Mouse (Mus musculus) limb, embryonic 10.5 days (tissue): ENCODE data around the gene Clk2. TPM values are rescaled to one million over a fixed set of nuclear protein-coding genes. Genes with fewer than 3 reads are reported as not detected.

Experiments
- DNase-seq: peaks from one replicate; pipeline ENCODE4 v3.0.0-alpha.2; 2017; ENCODE audit warnings: low spot score
- H3K27ac ChIP-seq: fragments of 300-500 bp; sonication (generic); 2 replicates; pipeline ENCODE4 v1.5.1; 2016; ENCODE audit warnings: mild to moderate bottlenecking
- H3K27me3 ChIP-seq: fragments of 300-500 bp; sonication (generic); 2 replicates; pipeline ENCODE4 v1.6.1; 2016; ENCODE audit warnings: low read depth, mild to moderate bottlenecking; ENCODE audit not compliant: poor library complexity, severe bottlenecking
- H3K36me3 ChIP-seq: fragments of 300-500 bp; sonication (generic); 2 replicates; pipeline ENCODE4 v1.6.1; 2016; ENCODE audit warnings: mild to moderate bottlenecking, moderate library complexity
- H3K4me1 ChIP-seq: fragments of 300-500 bp; sonication (generic); 2 replicates; pipeline ENCODE4 v1.6.1; 2016
- H3K4me3 ChIP-seq: fragments of 300-500 bp; sonication (generic); 2 replicates; pipeline ENCODE4 v1.5.1; 2016; ENCODE audit warnings: mild to moderate bottlenecking, moderate library complexity
- H3K9me3 ChIP-seq: fragments of 300-500 bp; sonication (generic); replicated peaks from 2 replicates; pipeline ENCODE4 v1.6.1; 2016; ENCODE audit warnings: mild to moderate bottlenecking
- WGBS: fragments of 180-500 bp; shearing (Covaris S2); methylation state at CpG from one replicate; pipeline ENCODE4 v1.1.7; 2016; 5-methylcytosine and 5-hydroxymethylcytosine counted together
- polyA plus RNA-seq: library from polyadenylated mRNA; unstranded; fragments of >200 nt; fragmentation: Nextera tagmentation; extraction: Ambion mirVana; gene quantifications from 2 replicates; pipeline ENCODE4 v1.2.1, GENCODE M21; 2016

Gene Clk2
- polyA plus RNA-seq, 1 experiment from 2014 or later: 44.8 TPM

DNA sequence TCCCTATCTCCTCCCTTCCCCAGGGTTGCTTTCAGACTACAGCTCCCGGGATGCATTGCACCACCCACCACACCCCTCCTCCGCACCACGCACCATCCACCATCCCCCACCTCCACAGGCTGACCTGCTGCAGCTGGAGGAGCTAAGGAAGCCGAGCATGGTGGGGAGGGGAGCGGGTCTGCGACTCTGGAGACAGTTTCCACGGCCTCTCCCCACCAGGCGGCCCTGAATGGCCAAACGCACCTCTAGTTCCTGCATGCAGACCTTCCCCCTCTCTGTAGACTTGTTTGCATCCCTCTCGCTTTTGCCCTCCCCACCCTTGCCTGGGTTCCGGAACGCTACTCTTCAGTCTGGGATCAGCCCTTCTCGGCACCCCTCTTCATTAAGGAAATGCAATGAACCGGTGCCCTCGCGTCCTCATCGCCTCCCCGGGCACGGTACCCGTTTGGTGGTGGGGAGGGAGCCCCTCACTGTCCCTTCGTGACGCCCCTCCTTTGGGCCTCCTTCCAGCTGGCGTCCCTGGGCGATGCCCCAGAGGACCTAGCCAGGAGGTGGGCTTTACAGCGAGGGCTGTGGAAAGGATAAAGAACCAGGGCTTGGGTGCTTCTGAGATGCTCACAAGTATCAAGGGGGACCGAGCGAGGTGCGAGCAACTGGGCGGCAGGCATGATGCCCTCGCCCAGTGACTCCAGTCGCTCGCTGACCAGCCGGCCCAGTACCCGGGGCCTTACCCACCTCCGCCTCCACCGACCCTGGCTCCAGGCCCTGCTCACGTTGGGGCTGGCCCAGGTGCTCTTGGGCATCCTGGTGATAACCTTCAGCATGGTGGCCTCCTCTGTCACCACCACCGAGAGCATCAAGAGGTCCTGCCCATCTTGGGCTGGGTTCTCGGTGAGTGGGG is 18.7 kb downstream of the Clk2 start, which contains the start of gene Fam189b:
Gene Fam189b (plus strand): TSS at position 86 of the 901 bp plus-strand sequence.
- 7% methylated on average over 39 of the region's 39 CpGs for WGBS
- H3K4me1 ChIP-seq: peaks cover 67% of the 10 kb centered on the region
- H3K27me3 ChIP-seq: no peaks in the 10 kb centered on the region
- no peaks in the 10 kb centered on the region for H3K9me3 ChIP-seq
- H3K4me3 ChIP-seq: peak within 1 kb of the TSS; percentile 57
- peak; percentile 89 for DNase-seq
- peak within 1 kb of the TSS; percentile 86 for H3K27ac ChIP-seq
- peaks cover 62% of the 10 kb centered on the region for H3K36me3 ChIP-seq

- Histone ChIP-seq H3K9me3 (no peaks in the 10 kb centered on the region), H3K36me3 (peaks cover 66% of the 10 kb centered on the region), H3K4me1 (peaks cover 60% of the 10 kb centered on the region), H3K4me3 (peak overlapping the region; percentile 57), H3K27ac (peak overlapping the region; percentile 86), H3K27me3 (no peaks in the 10 kb centered on the region)
- DNase-seq: no peak
- WGBS: 82% methylated on average over 6 of the region's 6 CpGs
Observed at GRCm38 (mm10) chr3:89183959-89184315, 19.3 kb downstream of the Clk2 start.

- no peak for DNase-seq
- Histone ChIP-seq H3K27me3 (no peaks in the 10 kb centered on the region), H3K4me3 (no peak overlapping the region), H3K27ac (peak overlapping the region; percentile 10; the same call in 1 of the 2 replicates), H3K36me3 (peaks cover 34% of the 10 kb centered on the region), H3K9me3 (no peaks in the 10 kb centered on the region), H3K4me1 (peaks cover 55% of the 10 kb centered on the region)
- 51% methylated on average over 23 of the region's 23 CpGs for WGBS
Observed at GRCm38 (mm10) chr3:89187197-89187596, 22.6 kb downstream of the Clk2 start.

GRCm38 (mm10) chr3:89187690-89188477 is 23.3 kb downstream of the Clk2 start:
- Histone ChIP-seq H3K27me3 (no peaks in the 10 kb centered on the region), H3K36me3 (peaks cover 27% of the 10 kb centered on the region), H3K4me1 (peaks cover 48% of the 10 kb centered on the region), H3K27ac (no peak overlapping the region), H3K9me3 (no peaks in the 10 kb centered on the region), H3K4me3 (no peak overlapping the region)
- DNase-seq: no peak
- WGBS: 81% methylated on average over 18 of the region's 18 CpGs

DNA sequence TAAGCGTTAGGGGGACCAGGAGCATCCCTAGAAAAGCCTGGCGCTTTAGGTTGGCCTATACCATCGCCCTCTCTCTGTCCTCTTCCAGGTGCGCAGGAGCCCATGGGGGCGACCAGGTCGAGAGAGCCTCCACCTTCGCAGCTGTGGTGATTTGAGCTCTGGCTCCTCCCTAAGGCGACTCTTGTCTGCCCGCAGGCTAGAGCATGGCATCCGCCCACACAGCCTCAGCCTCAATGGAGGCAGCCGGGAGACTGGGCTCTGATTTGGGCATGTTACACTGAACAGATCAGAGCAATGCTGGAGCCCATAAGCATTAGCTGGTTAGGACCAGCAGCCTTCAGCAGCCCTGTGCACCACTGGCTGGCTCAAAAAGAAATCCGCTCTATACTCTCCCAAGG is 23.9 kb downstream of the Clk2 start:
- no peak overlapping the region for H3K4me3 ChIP-seq

GRCm38 (mm10) chr3:89190436-89190835 is 25.8 kb downstream of the Clk2 start:
- DNase-seq: no peak
- peaks cover 23% of the 10 kb centered on the region for H3K4me1 ChIP-seq
- H3K4me3 ChIP-seq: no peak overlapping the region
- 93% methylated on average over 8 of the region's 8 CpGs for WGBS
- peaks cover 27% of the 10 kb centered on the region for H3K36me3 ChIP-seq
- no peaks in the 10 kb centered on the region for H3K9me3 ChIP-seq
- H3K27me3 ChIP-seq: no peaks in the 10 kb centered on the region
- H3K27ac ChIP-seq: no peak overlapping the region

More for the DNA sequence above, 23.9 kb downstream of the Clk2 start:
- Histone ChIP-seq H3K4me1 (peaks cover 42% of the 10 kb centered on the region), H3K36me3 (peaks cover 27% of the 10 kb centered on the region), H3K27me3 (no peaks in the 10 kb centered on the region), H3K9me3 (no peaks in the 10 kb centered on the region), H3K27ac (no peak overlapping the region)
- DNase-seq: no peak
- WGBS: 72% methylated on average over 12 of the region's 12 CpGs

DNA sequence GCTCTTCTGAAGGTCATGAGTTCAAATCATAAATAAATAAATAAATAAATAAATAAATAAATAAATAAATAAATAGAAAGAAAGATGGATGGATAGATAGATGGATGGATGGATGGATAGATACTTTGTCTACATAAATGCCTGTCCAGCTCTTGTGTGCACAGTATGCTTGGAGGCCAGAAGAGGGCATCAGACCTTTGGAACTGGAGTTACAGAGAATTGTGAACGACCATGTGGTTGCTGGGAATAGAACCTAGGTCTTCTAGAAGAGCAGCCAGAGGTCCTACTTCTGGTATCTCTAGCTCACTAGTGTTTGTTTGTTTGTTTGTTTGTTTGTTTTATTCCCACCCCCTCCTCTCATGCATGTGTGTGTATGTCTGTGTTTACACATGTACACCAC is 28.8 kb downstream of the Clk2 start:
- Histone ChIP-seq H3K4me3 (no peak overlapping the region), H3K27ac (no peak overlapping the region), H3K36me3 (peaks cover 6% of the 10 kb centered on the region), H3K4me1 (peaks cover 16% of the 10 kb centered on the region), H3K27me3 (no peaks in the 10 kb centered on the region), H3K9me3 (no peaks in the 10 kb centered on the region)
- DNase-seq: no peak
- WGBS: 72% methylated on average over 1 of the region's 1 CpGs

GRCm38 (mm10) chr3:89193853-89194252 is 29.3 kb downstream of the Clk2 start:
- Histone ChIP-seq H3K4me3 (no peak overlapping the region), H3K27ac (no peak overlapping the region), H3K4me1 (peaks cover 16% of the 10 kb centered on the region), H3K9me3 (no peaks in the 10 kb centered on the region), H3K36me3 (peaks cover under 1% of the 10 kb centered on the region), H3K27me3 (no peaks in the 10 kb centered on the region)
- DNase-seq: no peak
- 86% methylated on average over 2 of the region's 2 CpGs for WGBS

DNA sequence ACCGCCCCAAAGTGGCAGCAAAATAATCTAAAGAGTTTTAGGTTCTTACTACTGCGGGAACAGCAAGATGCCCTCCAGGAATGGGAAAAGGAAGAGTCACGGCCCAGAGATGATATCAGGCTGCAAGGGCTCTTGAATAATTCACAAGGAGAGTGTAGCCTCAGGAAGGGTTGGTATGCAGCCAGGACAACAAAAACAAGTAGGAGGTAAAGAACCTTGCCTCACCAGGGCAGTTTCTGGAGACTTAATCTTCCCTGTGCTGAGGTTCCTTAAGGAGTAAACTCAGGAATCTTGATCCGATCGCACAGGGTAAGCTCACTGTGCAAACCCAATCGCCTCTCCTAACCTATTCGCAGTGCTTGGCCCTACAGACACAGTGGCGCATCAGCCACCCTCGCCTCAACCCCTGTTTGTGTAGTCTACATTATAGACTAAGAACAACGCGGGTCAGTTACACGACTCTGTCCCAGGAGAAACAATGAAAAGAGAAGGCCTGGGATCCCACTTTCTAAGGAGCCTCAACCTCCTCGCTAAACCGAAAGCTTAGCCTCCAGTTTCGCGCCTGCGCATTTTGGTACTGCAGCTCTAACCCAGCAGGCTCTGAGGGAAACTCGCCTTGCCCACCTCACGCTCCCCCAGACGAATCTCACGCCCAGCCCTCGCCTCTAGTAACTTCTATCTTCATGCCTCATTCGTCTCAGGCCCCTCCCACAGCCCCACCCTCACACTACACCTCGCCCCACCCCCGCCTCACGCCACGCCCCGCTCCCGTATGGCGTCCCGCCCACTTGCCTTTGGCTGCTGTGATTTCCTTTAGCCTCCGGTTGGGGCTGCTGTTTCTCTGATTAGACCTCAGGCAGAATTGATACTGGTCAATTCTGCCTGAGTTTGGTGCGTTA is 31.6 kb downstream of the Clk2 start:
- no peaks in the 10 kb centered on the region for H3K27me3 ChIP-seq
- H3K4me1 ChIP-seq: peaks cover 16% of the 10 kb centered on the region
- H3K4me3 ChIP-seq: peak overlapping the region; percentile 54
- no peaks in the 10 kb centered on the region for H3K36me3 ChIP-seq
- WGBS: 11% methylated on average over 33 of the region's 33 CpGs
- H3K9me3 ChIP-seq: no peaks in the 10 kb centered on the region
- peak overlapping the region; percentile 89 for H3K27ac ChIP-seq
- DNase-seq: peak; percentile 96

DNA sequence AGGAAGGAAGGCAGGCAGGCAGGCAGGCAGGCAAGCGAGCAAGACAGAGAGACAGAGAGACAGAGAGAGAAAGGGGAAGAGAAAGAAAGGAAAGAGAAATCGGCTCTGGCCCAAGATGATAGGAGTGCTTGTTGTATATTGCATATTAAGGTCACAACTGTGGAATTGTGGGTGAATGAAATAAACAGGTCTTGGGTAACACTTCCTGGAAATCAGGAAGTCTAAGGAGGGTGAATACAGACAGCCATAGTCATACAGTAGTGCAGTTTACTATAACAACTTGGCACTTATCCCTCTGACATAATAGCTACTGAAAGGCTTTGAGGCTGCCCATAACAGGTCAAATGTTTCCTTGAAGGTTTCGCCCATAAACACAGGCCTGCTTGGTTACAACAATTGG is 35.2 kb downstream of the Clk2 start:
- 86% methylated on average over 3 of the region's 3 CpGs for WGBS
- DNase-seq: no peak
- H3K4me1 ChIP-seq: peaks cover 21% of the 10 kb centered on the region
- H3K4me3 ChIP-seq: no peak overlapping the region
- H3K9me3 ChIP-seq: no peaks in the 10 kb centered on the region
- H3K36me3 ChIP-seq: peaks cover 11% of the 10 kb centered on the region
- no peak overlapping the region for H3K27ac ChIP-seq
- no peaks in the 10 kb centered on the region for H3K27me3 ChIP-seq

- Histone ChIP-seq H3K4me1 (peaks cover 6% of the 10 kb centered on the region), H3K9me3 (no peaks in the 10 kb centered on the region), H3K4me3 (peak within 1 kb of the TSS; percentile 63), H3K27ac (peak within 1 kb of the TSS; percentile 73; the same call in 1 of the 2 replicates), H3K27me3 (no peaks in the 10 kb centered on the region), H3K36me3 (peaks cover 36% of the 10 kb centered on the region)
- peak; percentile 91 for DNase-seq
- 29% methylated on average over 13 of the region's 13 CpGs for WGBS
Observed at GRCm38 (mm10) chr3:89202253-89203141, 37.9 kb downstream of the Clk2 start, which contains the start of gene Gba. Gba (plus strand) TSS chr3:89202928.
